Mouse (Mus musculus): ENCODE measurements around the gene Card9.

- TF ChIP-seq CTCF (IDR thresholded peaks at IDR 0.05; ENCODE audit: low read depth), result no peak
- TF ChIP-seq EP300 (IDR thresholded peaks at IDR 0.05; ENCODE audit: low read depth), result no peak
These were observed 4.0 kb downstream of the Card9 start for GRCm38 (mm10) chr2:26356678-26357077.

Measured in heart, postnatal 0 days (tissue).